Mouse (Mus musculus) effector memory CD4-positive, alpha-beta T cell, adult 5 months (primary cell): ENCODE results near the gene Vmn1r10. TPM values are rescaled to one million over a fixed set of nuclear protein-coding genes. Genes with fewer than 3 reads are reported as not detected.

Source experiments
- polyA plus RNA-seq: library from polyadenylated mRNA; unstranded; fragments of 100-300 nt; shearing (Covaris generic); gene quantifications from one replicate; pipeline ENCODE4 v1.2.1, GENCODE M21; 2017

Gene Vmn1r10
- polyA plus RNA-seq: not detected

DNA sequence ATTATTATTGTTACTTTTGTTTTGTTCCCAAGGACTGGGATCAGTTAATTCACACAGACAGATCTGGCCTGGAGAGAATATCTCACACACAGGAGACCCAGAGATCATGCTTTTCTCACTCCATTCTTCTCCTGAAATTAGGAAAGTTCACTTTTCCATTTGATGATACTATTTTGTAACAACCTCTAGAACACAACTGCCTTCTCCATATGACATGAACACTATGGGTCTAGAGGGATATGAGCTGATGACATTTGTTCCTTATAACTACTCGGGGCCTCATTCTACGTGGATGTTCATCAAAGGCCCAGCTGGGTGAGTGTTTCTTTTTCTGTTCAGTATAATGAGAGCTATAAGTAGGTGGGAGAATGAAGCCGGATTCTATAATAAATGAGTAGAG lies at the start of gene Vmn1r10:
Gene Vmn1r10 (plus strand): TSS at position 301 of the 400 bp plus-strand sequence.

DNA sequence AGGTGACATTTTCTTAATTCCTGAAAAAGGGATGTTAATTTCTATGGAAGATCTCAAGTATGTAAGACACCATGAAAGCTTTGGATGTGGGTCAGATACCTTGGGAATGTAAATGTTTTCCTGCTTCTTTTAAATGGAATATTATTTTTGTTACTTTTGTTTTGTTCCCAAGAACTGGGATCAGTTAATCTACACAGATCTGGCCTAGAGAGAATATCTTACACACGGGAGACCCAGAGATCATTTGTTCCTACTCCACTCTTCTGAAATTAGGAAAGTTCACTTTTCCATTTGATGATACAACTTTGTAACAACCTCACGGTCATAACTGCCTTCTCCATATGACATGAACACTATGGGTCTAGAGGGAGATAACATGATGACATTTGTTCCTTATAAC lies 42.8 kb upstream of the Vmn1r10 start, which contains the start of gene Vmn1r9:
Gene Vmn1r9 (plus strand): TSS at position 301 of the 400 bp plus-strand sequence.

DNA sequence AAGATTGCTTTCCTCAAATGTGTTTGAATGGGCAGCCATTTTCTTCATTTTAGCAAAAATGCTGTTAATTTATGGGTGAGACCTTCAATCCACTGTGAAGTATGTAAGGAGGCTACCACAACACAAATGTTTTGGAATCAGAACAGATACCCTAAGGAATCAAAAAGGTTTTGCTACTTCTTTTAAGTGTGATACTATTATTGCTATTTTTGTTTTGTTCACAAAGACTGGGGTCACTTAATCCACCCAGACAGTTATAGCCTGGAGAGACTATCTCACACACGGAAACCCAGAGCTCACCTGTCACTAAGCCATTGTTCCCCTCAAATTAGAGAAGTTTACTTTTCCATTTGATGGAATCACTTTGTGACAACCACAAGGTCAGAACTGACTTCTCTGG lies 23.9 kb downstream of the Vmn1r10 start, which contains the start of gene Vmn1r11:
Gene Vmn1r11 (plus strand): TSS at position 301 of the 400 bp plus-strand sequence.

DNA sequence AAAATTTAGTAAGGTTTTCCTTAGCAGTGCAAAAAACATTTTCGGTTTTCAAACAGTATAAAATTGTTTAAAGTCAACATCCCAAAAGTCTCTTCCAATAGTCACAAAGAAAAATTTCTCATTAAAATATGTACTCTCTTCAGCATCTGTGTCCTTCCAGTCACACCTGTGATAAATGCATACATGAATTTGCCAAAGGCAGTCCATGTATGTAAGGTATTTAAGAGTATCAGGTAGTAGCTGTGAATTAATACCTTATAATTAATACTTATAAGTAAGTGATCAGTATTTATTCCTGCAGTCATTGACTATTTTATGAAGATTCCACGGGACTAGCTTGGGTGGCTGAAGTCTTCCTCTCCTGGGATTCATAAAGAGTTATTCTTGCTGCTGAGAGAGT lies 47.4 kb downstream of the Vmn1r10 start, which contains the start of gene Vmn1r12:
Gene Vmn1r12 (plus strand): TSS at position 301 of the 400 bp plus-strand sequence.

Other genes starting within 250 kb of the Vmn1r10 start
- 61.1 TPM for gene Nt5c3, start 185.5 kb upstream of the Vmn1r10 start, polyA plus RNA-seq
- 0.24 TPM for gene Vmn1r4, start 185.4 kb upstream of the Vmn1r10 start, polyA plus RNA-seq
- gene Vmn1r5, start 139.2 kb upstream of the Vmn1r10 start, polyA plus RNA-seq: 0.11 TPM
- gene Vmn1r6, start 112.2 kb upstream of the Vmn1r10 start, polyA plus RNA-seq: not detected
- gene Vmn1r7, start 84.1 kb upstream of the Vmn1r10 start, polyA plus RNA-seq: not detected
- gene Vmn1r8, start 77.2 kb upstream of the Vmn1r10 start, polyA plus RNA-seq: 0.37 TPM
- not detected for gene Vmn1r9, start 42.7 kb upstream of the Vmn1r10 start, polyA plus RNA-seq
- gene Vmn1r11, start 24.0 kb downstream of the Vmn1r10 start, polyA plus RNA-seq: not detected
- 0.11 TPM for gene Vmn1r12, start 47.5 kb downstream of the Vmn1r10 start, polyA plus RNA-seq
- 0.59 TPM for gene Vmn1r13, start 93.8 kb downstream of the Vmn1r10 start, polyA plus RNA-seq
- not detected for gene Vmn1r14, start 122.2 kb downstream of the Vmn1r10 start, polyA plus RNA-seq
- gene Vmn1r15, start 148.5 kb downstream of the Vmn1r10 start, polyA plus RNA-seq: not detected
- gene Vmn1r16, start 220.0 kb downstream of the Vmn1r10 start, polyA plus RNA-seq: not detected